24 mouse cellular contexts compared by ENCODE assay signal in genomic region chr9:31849387-31849786, GRCm38 (mm10).
"Had no signal": no experiment of that assay in that cellular context is flagged by ENCODE, and none has a peak within 500 bp of the region (broad histone marks: within the 10 kb centered on the region; RNA-seq: fewer than 3 reads in every experiment).

No protein-coding gene starts in this region.

- H3K27me3 ChIP-seq: heart, embryonic 13.5 days; heart, embryonic 15.5 days; hindbrain, embryonic 12.5 days; liver, embryonic 13.5 days; liver, embryonic 15.5 days had no signal

- H3K9me3 ChIP-seq: heart, embryonic 13.5 days; heart, embryonic 15.5 days; hindbrain, embryonic 10.5 days; hindbrain, embryonic 12.5 days; liver, embryonic 13.5 days; liver, embryonic 15.5 days had no signal

- DNase-seq: gastrocnemius, adult 2 months; gastrocnemius, postnatal 10 days; gastrocnemius, postnatal 25 days; heart, adult 18-20 months; heart, postnatal 4 days; kidney, adult 18-20 months; kidney, adult 8-10 months; kidney, postnatal 10 days; kidney, postnatal 25 days; kidney, postnatal 4 days; liver; liver, embryonic 13.5 days had no signal

- H3K36me3 ChIP-seq: heart, embryonic 13.5 days; heart, embryonic 15.5 days; hindbrain, embryonic 10.5 days; hindbrain, embryonic 12.5 days; liver, embryonic 13.5 days; liver, embryonic 15.5 days had no signal

- H3K27ac ChIP-seq: gastrocnemius, adult 2 months; heart, embryonic 13.5 days; heart, embryonic 15.5 days; hindbrain, embryonic 10.5 days; hindbrain, embryonic 12.5 days; hindbrain, embryonic 14.5 days; layer of hippocampus, adult 2 months; left cerebral cortex, adult 2 months; liver, embryonic 13.5 days; liver, embryonic 15.5 days had no signal

- H3K4me3 ChIP-seq: gastrocnemius, adult 2 months; heart, embryonic 13.5 days; heart, embryonic 15.5 days; hindbrain, embryonic 10.5 days; hindbrain, embryonic 12.5 days; layer of hippocampus, adult 2 months; left cerebral cortex, adult 2 months; liver, embryonic 13.5 days; liver, embryonic 15.5 days had no signal

- H3K4me2 ChIP-seq: heart, embryonic 11.5 days; heart, embryonic 13.5 days; heart, embryonic 15.5 days; hindbrain, embryonic 12.5 days; hindbrain, embryonic 14.5 days; liver, embryonic 11.5 days; liver, embryonic 13.5 days; liver, embryonic 15.5 days had no signal

- ATAC-seq: hindbrain, embryonic 16.5 days; inflammation-experienced regulatory T-cells, adult 6 months had no signal

- H3K9ac ChIP-seq: heart, embryonic 13.5 days; heart, embryonic 15.5 days; hindbrain, embryonic 12.5 days; hindbrain, embryonic 14.5 days; liver, embryonic 13.5 days; liver, embryonic 15.5 days had no signal

- H3K4me1 ChIP-seq: heart, embryonic 13.5 days; heart, embryonic 15.5 days; hindbrain, embryonic 10.5 days; hindbrain, embryonic 12.5 days; liver, embryonic 13.5 days; liver, embryonic 15.5 days had no signal
